Mouse (Mus musculus): ENCODE measurements around the gene Gm37240.

DNA sequence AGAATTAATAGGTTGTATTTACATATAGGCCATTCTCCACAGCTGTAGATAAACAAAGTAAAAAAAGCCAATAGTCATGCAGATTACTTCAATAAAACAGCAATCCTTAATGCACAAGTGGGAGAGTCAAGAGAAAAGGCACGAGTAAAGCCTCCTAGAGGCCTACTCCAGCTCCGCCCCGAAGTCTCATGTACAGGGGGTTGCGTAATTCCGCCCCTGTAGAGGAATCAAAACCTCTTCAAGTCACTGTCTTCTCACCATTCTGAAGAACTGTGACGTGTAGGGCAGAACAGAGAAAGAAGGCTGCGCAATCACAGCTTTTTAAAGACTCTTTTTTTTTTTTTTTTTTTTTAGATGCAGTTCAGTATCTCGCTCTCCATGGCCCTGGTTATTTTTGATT lies 393.5 kb downstream of the Gm37240 start:
- TF ChIP-seq CTCF (IDR thresholded peaks at IDR 0.05; ENCODE audit: insufficient read depth, low read depth, low read length) (no peak), POLR2A (IDR thresholded peaks at IDR 0.05; ENCODE audit: insufficient read depth, low read depth, low read length) (no peak)

All from olfactory bulb, adult 2 months (tissue).